Mouse (Mus musculus) cerebellum, adult 9-11 months (tissue): ENCODE data around the gene Sgk1.

Source experiments
- DNase-seq: peaks from one replicate; pipeline ENCODE4 v3.0.0; 2022

The Sgk1 gene

GRCm38 (mm10) chr10:22007160-22007801 lies 125.3 kb downstream of the Sgk1 start:
- DNase-seq = no peak

GRCm38 (mm10) chr10:22007802-22008172 lies 125.8 kb downstream of the Sgk1 start:
- DNase-seq = no peak

DNA sequence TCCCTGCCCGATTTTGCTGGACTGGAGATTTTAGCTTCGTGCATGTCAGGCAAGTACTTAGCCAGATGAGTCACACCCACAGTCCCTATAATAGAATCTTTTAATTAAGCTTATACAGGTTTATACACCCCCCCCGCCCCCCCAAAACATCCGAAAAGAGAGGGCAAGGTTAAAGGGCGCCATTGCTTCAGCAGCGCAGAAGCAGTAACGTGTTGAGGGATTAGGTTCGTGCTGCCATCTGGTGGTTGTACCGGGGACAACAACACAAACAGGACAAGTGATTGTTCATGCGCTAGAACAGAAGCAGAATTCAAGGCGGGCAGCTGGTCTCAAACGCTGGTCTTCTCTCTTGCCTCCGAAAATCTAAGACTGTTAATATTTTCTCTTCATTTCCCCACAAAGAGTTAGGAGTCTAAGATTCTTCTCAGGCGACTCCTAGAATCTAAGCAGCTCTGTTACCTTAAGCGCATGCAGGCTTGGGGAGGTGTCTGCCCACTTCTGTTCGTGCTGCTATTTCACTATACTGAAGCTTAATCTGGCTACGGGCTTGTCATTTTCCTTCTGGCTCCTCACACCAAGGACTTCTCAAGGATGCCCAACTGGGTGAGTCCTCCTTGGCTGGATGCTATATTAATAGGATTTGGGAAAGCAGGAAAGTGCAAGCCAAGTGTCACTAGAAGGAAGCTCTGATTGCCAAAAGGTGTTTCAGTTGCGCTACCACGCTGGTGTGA lies 128.3 kb downstream of the Sgk1 start:
- DNase-seq = peak; percentile 63

GRCm38 (mm10) chr10:22017469-22018159 lies 135.6 kb downstream of the Sgk1 start:
- DNase-seq = no peak

GRCm38 (mm10) chr10:22018618-22019017 lies 136.6 kb downstream of the Sgk1 start:
- DNase-seq = no peak

- DNase-seq = no peak
Measured at GRCm38 (mm10) chr10:22034303-22034702, 152.3 kb downstream of the Sgk1 start.

GRCm38 (mm10) chr10:22036256-22036655 lies 154.3 kb downstream of the Sgk1 start:
- DNase-seq = peak; percentile 31
